Mouse (Mus musculus) spleen, postnatal 10 days (tissue): ENCODE measurements around the gene Flt3l.
"Not testable (repeated sequence)": the region's sequence is repeated elsewhere in the genome, so short reads cannot be mapped to it uniquely, and the experiment has no call there.

Source experiments
- DNase-seq, 2 experiments: peaks; one replicate each; pipeline ENCODE4 v3.0.0; 2021 to 2022; ENCODE audit warnings: low spot score in 2 of 2

The Flt3l gene

GRCm38 (mm10) chr7:45125144-45125600 lies 11.1 kb downstream of the Flt3l start:
- no peak for DNase-seq

DNA sequence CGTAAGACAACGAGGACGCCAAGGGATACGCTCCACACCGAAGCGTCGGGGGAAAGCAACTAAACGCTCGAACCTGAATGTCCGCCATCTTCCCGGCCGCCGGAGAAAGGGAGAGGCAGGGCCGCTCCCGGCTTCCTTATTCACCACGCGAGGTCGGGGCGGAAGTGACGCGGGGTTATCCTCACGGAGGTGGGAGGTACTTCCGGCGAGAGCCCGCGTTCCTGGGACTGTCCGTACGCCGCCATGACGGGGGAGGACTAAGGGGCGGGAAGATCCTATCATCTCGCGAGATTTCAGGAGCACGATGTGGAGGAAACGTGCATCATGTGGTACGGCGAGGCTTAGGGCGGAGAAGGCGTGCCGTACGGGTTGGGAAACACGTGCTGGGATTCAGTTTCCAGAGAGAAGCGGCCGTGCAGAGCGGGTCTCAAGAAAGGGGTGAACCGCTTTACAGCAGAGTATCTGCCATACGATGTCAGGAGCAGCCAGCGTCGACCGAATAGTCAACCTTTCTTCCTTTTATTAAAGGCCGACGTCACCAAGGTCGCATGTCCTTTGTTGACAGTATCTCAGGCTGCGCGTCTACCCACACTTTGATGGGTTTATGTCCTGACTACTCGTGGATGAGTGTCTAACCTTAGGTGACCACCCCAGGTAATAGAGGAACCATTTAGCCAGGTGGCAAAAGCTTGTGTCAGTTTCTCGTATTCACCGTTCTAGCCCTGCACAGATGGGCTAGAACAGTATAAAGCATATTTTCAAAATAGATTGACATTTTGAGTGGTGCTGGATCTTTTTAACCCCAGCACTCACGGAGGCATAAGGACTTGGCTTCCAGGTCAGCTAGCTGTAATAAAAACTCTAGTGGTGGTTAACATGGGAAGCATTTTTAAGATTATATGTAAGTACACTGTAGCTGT lies 11.7 kb downstream of the Flt3l start, which contains the start of gene Rps11:
TSS of gene Rps11 (minus strand) at position 216 of the 920 bp plus-strand sequence.
- peak; percentile 91 to 98 for DNase-seq

GRCm38 (mm10) chr7:45123186-45123570 lies 13.1 kb downstream of the Flt3l start:
- peak in 1 of 2 experiments; percentile 68 for DNase-seq

DNA sequence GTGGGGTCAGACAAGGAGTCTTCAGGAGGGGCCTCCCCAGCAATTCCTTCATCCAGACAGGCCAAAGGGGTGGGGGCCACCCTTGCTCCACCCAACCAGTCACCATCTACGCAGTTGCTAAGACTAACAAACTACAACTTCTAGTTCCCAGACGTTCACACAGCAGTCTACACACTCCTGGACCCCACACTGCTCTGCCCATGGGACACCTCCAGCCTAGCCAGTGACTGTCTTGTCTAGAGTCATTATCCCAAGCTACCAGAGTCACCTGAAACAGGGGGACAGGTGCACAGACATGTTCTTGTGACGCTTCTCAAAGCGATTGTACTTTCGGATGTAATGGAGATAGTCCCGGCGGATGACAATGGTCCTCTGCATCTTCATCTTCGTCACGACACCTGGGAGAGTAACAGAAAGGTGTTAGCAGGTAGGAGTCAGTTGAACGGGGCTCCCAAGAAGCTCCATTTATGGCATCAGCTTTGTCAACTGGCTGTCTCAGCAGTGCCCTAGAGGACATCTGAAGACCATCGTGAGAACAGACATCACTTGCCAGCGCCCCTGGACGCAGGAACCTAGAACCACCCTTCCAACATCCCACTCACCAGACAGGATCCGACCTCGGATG lies 13.6 kb downstream of the Flt3l start:
- no peak for DNase-seq

- no peak for DNase-seq
Observed at GRCm38 (mm10) chr7:45121966-45122365, 14.3 kb downstream of the Flt3l start.

GRCm38 (mm10) chr7:45121404-45121803 lies 14.8 kb downstream of the Flt3l start:
- peak; percentile 45 to 80 for DNase-seq

GRCm38 (mm10) chr7:45119780-45120709 lies 16.2 kb downstream of the Flt3l start:
- no peak for DNase-seq

DNA sequence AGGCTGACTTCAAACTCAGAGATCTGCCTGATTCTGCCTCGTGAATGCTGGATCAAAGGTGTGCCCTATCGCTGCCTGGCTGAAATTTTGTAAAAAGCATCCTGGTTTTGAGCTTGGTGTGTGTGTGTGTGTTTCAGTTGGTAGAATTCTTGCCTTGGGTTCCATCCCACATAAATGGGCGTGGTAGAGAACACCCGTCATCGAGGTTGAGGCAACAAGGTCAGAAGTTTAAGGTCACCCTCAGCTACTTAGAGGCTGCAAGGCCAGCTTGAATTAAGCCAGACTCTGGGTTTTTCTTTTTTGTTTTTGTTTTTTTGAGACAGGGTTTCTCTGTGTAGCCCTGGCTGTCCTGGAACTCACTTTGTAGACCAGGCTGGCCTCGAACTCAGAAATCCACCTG lies 17.9 kb downstream of the Flt3l start:
- DNase-seq, result no peak

DNA sequence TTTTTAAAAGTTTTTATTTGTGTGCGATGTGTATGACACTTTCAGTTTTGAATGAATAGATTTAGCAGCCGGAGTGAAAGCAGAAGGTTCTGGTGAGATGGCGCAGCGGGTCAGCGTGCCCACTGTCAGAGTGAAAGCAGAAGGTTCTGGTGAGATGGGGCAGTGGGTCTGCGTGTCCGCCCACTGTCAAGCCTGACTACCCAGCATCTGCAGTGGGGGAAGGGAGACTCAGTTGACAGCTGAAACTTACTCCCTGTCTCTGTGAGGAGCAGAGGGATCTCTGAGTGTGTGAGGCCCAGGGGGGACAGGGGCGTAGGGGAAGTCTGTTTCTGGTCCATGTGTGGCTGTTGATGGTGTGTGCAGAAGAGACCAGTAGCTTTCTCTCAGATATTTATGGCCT lies 18.7 kb downstream of the Flt3l start:
- no peak for DNase-seq

DNA sequence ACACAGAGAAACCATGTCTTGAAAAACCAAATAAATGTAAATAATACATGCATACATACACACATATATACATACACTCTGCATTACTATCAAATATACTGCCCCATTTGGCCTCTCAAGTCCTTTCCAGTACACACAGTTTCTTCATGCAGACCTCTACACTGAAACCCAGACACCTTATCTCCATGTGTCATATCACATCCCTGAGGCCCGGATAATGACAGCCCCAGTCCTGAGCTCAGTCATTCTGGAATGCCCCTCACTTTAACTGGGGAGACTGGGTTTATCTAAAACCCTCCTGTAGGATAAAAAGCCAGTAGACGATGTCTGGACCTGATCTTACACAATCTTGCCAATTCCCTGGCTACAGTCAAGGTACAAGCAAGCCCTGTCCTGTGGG lies 22.8 kb downstream of the Flt3l start:
- DNase-seq, result no peak

GRCm38 (mm10) chr7:45112529-45112928 lies 23.7 kb downstream of the Flt3l start:
- DNase-seq, result no peak

GRCm38 (mm10) chr7:45111940-45112339 lies 24.3 kb downstream of the Flt3l start:
- DNase-seq, result no peak

- not testable (repeated sequence) for DNase-seq
Observed at GRCm38 (mm10) chr7:45110089-45110488, 26.1 kb downstream of the Flt3l start.

DNA sequence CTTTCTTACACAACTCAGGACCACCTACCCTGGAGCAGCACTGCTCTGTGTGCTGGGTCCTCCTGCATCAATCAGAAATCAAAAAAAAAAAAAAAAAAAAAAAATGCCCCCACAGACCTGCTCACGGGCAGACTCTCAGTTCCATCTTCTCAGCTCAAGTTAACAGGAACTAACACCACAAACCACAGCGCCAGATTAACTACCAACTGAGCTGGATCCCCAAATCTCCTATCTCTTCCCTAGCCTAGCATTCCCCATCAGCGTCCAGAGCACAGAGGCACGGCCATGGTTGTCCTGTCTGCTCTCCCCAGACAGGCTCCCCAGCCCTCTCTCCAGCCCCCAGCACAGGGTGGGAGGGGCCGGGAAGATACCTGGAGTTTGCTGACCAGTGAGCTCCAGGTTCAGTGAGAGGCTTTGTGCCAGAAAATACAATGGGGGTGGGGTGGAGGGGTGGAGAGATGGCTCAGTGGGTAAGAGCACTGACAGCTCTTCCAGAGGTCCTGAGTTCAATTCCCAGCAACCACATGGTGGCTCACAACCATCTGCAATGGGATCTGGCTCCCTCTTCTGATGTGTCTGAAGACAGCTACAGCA lies 29.1 kb downstream of the Flt3l start:
- no peak for DNase-seq

DNA sequence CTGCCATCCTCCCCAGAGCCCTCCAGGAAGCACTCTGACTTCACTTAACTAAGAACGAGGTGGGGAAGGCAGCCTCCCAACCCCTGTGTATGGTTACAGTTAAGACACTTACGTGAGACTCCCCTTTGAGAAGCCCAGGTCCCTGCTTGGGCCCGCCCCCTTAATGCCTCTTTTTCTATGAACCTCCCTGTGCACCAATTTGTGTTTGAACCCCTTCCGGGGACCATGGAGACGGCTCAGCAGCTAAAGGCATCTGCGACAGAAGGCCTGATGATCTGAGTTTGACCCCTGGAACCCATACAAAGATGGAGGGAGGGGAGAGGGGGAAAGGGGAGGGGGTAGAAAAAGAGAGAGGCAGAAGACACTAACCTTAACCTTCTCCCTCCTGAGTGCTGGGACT lies 29.8 kb downstream of the Flt3l start:
- DNase-seq, result no peak

DNA sequence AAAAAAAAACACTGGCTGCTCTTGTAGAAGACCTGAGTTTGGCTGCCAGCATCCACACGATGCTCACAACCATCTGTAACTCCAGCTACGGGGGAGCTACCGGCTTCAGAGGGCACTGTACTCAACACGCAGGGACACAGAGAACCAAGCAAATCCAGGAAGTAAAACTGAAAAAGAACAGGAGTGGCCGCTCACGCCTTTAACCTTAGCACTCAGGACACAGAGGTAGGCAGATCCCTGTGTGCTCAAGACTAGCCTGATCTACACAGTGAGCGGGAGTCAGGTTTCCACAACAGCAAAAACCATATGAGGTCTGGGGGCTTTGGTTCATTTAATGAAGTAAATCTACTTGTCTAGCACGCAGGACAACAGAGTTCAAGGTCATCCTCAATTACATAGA lies 30.7 kb downstream of the Flt3l start:
- DNase-seq, result no peak

GRCm38 (mm10) chr7:45104941-45105340 lies 31.3 kb downstream of the Flt3l start:
- no peak for DNase-seq

- DNase-seq, result peak in 1 of 2 experiments; percentile 55
Observed at GRCm38 (mm10) chr7:45103652-45104180, 32.5 kb downstream of the Flt3l start, which contains the start of gene Fcgrt. Gene Fcgrt, minus strand, starts transcription at chr7:45103851.

- no peak for DNase-seq
Observed at GRCm38 (mm10) chr7:45102940-45103585, 33.2 kb downstream of the Flt3l start.

DNA sequence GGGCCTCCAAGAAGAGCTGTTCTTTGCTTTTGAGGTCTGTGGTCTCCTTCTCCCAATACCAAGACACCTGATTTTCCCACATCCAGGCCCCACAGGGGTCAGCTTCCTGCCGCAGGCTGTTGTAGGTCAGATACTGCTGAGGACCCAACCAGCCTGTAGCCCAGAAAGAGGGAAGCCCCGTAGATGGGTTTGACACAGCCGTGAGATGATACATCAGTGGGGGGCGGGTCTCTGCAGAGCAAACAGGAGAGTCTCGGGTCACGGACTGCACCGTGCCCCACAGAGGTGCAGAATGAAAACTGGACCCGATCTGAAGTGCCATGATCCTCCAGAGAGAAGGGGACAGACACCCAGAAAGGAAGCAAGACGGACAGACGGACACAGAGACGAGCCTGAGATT lies 33.8 kb downstream of the Flt3l start:
- DNase-seq, result no peak

DNA sequence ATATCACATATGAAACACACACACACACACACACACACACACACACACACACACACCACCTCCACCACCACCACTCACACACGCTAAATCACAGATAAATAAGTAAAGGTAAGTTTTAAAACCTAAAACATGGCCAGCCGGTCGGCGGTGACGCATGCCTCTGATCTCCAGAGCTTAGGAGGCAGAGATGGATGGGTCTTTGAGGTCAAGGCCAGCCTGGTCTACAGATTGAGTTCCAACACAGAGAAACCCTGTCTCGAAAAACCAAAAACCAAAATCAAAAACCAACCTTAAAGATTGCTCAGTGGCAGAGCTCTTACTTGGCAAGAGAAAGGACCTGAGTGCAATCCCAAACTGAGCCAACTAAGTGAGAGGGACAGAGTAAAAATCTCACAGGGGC lies 36.2 kb downstream of the Flt3l start:
- DNase-seq, result no peak
